Mouse (Mus musculus): ENCODE data around the gene Hikeshi. TPM values are rescaled to one million over a fixed set of nuclear protein-coding genes. Genes with fewer than 3 reads are reported as not detected.

The Hikeshi gene
- total RNA-seq (2022), result 10 to 100 TPM; 62.4 to 95.6 (median 84.5) TPM

DNA sequence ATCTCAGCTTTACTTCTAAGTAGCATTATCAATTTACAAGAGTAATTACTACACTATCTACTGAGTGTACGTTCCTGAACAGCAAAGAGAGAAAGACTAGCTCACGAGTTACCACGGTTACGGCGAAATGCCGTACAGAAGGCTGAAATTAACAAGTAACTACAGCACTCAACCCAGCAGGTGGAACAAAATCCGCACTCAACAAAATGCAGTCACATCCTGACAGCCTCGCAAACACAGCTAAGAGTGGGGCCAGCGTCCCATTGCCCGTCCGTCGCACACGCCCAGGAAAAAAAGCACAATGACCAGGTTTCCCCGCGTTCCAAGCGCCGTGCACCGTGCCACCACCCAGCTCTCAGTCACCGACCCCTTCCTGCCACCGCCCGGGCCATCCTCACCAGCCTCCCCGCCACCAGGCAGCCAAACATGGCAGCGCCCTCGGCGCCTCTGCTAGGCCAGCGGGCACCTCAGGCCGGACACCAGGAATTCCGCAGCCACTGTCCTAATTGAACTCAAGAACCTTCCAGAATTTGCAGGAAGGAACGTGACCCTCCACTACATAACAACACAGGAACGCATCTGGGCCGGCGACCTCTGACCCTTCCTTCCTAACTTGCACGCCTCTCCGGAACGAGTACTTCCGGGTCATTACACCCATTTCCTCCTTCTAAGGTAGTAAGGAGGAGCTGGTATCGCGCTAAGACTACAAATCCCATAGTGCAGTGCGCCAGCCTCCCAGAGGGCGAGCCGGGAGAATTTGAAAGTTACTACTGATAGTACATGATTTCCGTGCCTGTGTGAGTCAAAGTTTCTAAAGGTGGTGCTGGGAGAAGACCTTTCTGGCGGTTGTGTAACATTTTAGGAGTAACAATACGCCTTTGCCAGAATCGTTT is at the start of gene Hikeshi:
Hikeshi (minus strand) TSS at position 634 of the 893 bp plus-strand sequence.
- DNase-seq (ENCODE audit: low spot score), result peak; percentile 98

DNA sequence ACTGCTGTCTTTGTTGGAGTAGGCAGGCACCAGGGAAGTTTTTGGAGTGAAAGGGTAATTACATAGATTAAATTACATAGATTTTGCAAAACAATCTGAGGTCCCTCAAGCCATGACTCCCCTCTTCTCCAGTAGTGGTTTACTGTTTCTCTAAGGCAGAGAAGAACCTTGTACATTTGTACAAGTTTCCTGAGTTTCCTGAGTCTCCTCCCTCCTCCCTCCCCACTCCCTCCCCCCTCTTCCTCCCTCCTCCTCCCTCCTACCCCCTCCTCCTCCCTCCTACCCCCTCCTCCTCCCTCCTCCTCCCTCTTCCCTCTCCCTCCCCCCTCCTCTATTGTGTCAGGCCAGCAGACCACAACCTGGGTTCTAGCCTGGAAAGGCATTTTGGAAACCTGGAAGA is 43.4 kb upstream of the Hikeshi start:
- DNase-seq (ENCODE audit: low spot score), result no peak

DNA sequence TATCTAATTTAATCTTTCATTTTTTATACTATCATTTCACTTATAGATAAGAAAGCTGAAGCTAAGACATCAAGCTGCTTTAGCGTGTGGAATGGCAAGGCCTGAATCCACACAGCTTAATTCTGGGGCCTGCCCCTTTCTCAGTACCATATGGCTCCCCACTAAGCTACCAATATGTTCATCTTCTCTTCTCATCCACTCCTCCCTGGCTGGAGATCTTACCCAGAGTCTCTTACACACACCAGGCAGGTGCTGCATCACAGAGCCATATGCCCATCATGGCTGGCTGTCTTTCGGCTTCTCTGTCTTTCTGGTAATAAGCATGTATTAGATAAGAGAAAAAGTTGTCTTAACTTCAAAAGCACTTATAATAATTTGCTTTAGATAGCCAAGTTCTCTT is 42.4 kb upstream of the Hikeshi start:
- no peak for DNase-seq (ENCODE audit: low spot score)

DNA sequence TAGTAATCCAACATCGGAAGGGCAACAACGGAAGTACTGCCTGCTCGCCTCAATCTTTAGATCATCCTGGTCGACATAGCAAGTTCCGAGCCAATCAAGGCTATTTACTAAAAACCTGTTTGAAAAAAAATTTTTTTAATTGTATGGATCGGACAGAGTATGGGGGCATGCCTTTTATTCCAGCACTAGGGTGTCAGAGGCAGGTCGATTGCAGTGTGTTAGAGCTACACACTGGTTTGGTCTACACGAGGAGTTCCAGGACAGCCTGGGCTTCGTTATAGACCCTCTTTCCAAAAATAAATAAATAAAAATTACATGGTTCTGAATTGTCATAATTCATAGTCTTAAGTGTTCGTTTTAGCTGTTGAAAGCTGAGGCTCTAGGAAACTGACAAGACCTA is 40.6 kb upstream of the Hikeshi start:
- no peak for DNase-seq (ENCODE audit: low spot score)

DNA sequence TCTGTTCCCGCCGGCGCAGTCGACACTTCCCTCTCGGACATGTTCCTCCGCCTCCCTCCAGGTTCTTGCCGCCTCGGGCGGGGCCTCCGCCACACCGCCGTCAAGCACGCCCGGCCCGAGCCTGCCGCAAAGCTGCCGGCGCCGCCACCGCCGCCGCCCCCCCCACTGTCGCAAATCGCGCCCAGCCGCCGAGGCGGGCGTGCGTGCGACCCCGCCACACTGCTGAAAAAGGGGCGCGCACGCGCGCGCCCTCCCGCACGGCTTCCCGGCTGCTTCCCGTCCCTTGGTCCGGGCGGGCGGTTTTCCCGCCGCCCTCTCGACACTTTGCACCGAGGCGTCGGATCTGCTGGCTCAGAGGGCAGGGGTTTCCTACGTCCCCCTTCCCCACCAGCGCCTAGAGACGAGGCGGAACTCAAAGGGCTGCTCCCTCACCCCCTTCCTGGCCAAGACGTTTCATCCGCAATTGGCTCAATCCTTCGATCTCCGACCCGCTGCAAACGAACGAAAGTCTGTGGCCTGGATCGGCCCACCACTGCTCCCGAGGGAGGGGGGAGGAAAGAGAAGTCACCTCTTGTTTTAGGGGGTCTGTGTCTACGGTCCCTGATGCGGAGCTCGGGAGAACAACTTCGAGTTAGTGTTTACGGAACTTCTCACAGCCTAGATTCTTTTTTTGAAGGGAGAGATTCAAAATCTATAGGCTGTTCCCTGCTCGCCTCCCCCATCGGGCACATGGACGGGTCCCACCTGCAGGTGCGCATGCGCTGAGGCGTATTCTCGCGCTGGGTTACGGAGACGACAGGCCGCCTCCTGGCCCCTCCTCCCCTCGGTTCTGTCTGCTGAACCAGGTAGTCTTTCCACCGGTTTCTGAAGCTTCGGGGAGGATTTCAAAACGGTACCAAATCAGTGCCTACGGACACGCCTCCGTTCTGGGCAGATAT is 39.8 kb upstream of the Hikeshi start, which contains the start of gene Eed:
Eed (minus strand) TSS at position 499 of the 938 bp plus-strand sequence.
- peak; percentile 92 for DNase-seq (ENCODE audit: low spot score)

DNA sequence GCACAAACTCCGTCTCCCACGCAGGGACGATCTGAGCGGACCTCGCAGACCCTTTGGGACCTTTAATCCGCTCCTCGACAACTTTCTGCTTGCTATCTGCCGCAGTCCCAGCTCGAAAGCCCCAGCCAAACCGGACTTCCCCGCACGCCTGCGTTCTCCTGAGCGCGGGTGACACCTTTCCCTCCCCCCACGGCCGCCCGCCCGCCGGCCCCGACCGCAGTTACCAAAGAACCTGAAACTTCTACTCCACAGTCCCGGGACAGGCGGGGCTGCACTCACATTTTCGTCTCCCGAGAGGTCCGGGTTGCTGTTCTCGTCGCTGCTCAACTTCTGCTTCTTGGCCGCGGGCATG is 39.1 kb upstream of the Hikeshi start:
- DNase-seq (ENCODE audit: low spot score), result no peak

DNA sequence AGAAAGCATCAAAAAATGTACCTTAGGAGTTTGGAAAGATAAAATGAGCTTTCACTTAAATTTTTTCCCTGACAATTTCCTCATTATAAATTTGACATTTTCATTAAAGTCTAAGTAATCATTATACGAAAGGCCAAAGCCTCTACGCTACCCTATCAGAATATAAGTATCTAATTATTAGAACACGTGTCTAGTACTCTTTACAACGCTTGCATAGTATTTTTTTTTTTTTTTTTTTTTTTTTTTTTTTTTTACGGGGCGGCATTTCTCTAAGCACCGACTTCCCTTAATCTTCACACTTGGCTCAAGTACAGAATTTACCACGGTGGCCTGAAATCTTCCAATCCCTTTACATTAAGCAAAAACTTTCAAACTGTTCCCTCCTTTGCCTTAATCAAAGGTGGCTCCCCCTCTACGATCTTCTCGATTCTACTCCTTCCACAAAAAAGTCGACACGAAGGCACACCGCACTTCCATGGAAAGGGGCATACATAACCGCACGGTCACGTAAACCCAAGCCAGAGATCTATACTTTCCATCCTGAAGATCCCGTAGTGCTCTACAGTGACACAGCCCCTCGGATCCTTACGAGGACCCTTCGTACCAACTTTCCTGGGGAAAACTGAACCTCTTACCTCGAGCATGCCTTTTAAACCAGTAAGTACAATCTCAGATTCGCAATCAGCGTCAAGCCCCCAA is 38.6 kb upstream of the Hikeshi start:
- peak; percentile 9 for DNase-seq (ENCODE audit: low spot score)

DNA sequence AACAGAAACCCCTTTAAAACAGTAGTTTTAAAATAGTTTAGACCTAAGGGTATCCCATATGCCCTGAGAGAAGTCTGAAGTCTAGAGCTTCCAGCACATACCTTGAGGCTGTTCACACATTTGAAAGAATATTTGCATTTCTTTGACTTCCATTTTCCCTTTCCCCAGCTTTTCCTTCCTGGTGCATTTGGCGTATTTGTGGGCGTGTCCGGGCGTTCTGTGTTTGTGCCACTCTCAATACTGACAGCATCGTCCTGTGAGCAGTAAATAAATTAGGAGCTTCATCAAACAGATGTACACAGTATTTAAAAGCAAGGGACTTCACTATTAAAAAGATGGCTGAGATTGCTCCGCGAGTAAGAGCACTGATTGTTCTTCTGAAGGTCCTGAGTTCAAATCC is 35.8 kb upstream of the Hikeshi start:
- no peak for DNase-seq (ENCODE audit: low spot score)

DNA sequence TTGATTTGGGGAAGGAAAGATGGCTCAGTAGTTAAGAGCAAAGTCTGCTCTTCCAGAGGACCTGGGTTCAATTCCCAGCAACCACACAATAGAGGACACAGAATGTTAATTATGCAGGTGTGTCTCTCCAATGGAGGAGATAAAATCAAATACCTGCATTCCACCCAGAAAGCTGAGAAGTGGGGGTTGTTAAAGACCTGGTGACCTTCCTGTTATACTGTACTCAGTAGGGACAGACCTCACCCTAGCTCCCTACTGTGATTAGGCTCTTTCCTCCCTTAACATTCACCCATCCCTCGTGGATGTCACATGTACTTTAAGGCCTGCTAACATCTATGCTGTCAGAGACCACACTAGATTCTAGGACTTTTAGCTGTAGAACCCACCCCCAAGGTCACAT is 34.6 kb upstream of the Hikeshi start:
- no peak for DNase-seq (ENCODE audit: low spot score)

DNA sequence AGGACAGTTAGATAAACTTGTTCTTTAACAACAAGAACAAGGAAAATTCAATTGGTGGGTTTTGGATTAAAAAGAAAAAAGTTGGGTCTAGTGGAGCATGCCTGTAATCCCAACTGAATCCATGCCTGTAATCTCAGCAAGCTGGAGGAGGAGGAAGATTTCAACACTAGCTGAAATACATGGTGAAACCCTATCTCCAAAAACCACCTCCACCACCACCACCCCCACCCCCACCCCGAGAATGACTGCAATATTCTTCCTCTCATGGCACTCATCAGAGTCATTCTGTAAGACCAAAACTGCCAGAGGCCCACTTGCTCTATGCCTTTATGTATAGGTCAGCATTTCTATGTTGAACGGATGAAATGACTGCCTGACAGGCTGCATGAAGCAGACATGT is 26.2 kb upstream of the Hikeshi start:
- DNase-seq (ENCODE audit: low spot score), result no peak

DNA sequence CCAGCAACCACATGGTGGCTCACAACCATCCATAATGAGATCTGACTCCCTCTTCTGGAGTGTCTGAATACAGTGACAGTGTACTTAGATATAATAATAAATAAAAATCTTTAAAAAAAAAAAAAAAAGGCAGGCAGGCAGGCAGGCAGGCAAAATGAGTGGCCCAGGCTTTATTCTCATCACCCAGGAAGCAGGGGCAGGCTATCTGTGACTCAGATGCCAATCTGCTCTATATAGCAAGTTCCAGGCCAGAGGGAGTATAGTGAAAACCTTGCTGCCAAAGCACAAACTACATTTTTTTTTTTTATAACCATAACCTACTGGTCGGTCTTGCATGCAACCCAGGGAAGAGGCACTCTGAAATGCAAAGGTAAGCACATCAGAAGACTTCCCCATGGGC is 25.8 kb upstream of the Hikeshi start:
- DNase-seq (ENCODE audit: low spot score), result no peak

DNA sequence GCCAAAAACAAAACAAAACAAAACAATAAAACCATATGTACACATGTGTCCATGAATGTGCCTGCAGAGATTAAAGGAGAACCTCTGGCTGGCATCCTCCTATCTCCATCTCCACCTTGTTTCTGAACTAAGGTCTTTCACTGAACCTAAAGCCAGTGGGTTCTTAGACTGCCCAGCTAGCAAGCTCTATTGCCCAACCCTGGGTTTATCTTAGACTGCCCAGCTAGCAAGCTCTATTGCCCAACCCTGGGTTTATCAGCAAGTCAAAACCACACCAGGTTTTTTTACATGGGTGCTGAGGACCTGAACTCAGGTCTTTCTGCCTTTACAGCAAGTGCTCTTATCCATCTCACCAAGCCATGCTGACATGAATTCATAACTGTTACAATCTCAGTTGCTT is 22.1 kb upstream of the Hikeshi start:
- no peak for DNase-seq (ENCODE audit: low spot score)

DNA sequence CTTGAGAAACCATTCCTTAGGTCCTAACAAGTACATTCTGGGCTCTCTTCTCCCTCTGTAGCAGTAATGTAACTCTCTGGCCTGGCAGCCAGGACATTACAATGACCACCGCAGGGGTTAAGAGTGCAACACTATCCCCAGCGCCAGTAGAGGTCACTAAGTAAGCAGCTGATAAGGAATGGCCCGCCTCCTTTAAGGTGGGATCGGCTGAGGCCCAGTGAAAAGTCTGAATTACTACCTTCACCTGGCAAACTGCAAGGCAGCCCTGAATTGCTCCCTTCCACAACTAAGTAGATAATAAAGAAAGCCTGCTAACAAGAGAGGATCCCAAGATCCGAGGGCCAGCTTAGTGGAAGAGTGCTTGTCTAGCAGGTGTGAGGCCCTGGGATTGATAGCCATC is 16.3 kb upstream of the Hikeshi start:
- no peak for DNase-seq (ENCODE audit: low spot score)

DNA sequence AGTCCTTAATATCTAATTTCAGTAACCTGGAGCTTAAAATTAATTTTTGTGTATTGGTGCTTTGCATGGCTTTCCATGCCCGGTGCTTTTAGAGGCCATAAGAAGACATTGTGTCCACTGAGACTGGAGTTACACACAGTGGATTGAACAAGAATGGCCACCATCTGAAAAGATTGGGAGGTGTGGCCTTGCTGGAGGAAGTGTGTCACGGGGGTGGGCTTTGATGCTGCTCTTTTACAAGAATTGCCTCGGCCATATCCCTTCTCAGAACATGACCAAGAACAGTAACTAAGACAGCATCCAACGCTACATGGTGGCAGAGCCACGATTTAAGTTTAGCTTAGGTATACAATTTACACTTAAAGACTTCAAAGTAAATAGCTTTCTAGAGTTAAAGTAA is 13.3 kb upstream of the Hikeshi start:
- DNase-seq (ENCODE audit: low spot score), result no peak

DNA sequence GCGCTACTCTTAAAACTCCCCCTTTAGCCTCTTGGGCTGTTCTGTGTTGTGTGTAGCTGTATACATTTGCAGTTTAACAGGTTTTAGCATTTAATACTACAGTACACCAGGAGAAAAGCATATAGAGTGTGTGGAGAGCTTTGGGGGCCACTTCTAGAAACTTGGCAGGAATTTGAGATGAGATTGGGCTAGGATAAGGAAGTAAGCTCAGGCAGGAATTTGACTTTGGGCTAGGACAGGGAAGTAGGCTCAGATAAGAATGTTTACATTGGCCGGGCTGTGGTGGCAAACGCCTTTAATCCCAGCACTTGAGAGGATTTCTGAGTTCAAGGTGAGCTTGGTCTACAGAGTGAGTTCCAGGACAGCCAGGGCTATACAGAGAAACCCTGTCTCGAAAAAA is 8.4 kb upstream of the Hikeshi start:
- no peak for DNase-seq (ENCODE audit: low spot score)

DNA sequence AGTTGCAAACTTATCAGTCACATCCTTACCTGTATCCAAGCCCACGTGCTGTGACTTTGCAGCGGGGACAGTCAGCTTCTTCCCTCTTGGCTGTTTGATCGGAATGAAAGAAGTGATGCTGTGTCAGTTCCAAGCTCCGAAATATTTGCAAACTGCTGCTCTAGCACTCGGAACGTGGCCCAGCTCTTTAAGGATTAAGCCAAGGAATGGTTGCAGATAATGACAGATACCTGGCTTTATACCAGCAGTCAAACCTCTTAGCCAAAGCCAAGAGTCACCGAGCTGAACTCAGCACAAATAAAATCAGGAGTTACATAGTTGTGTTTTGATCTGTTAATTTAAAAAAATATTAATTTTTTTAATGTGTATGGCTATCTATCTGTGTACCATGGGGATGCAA is 7.0 kb upstream of the Hikeshi start:
- no peak for DNase-seq (ENCODE audit: low spot score)

DNA sequence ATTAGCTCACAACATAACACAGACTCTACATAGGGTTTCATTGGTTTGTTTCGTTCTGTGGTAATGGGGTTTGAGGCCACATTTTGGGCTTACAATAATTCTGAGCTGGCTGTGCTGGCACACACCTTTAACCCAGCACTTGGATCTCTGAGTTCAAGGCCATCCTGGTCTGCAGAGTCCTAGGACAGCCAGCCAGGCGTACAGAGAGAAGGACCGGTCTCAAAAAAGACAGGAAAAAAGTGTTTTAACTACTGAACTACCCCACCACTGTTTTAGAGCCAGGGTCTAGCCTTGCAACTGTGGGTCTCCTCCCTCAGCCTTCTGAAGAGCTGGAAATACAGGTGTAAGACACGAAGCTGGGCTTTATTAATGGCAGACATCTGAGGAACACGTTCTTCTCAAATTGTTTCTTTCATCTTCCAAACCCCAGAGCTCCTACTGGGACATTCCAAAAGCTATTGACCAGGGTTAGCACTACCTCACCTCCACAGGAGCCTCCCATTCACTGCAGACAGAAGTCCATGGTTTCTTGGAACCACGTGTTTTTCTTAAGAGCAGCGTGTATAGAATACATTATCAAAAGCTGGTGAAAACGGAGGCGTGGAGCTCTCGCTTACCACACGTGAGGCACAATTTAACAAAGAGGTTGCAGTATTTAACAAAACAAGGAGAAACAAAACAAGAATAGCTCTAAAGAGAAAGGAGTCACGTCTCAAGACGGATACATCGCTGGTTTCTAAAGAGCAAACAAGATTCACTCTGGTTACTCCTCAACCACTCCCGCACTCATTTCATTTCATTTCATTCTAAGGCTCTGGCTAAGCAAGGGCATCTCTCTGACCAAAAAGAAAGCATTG is 1.3 kb downstream of the Hikeshi start:
- no peak for DNase-seq (ENCODE audit: low spot score)

DNA sequence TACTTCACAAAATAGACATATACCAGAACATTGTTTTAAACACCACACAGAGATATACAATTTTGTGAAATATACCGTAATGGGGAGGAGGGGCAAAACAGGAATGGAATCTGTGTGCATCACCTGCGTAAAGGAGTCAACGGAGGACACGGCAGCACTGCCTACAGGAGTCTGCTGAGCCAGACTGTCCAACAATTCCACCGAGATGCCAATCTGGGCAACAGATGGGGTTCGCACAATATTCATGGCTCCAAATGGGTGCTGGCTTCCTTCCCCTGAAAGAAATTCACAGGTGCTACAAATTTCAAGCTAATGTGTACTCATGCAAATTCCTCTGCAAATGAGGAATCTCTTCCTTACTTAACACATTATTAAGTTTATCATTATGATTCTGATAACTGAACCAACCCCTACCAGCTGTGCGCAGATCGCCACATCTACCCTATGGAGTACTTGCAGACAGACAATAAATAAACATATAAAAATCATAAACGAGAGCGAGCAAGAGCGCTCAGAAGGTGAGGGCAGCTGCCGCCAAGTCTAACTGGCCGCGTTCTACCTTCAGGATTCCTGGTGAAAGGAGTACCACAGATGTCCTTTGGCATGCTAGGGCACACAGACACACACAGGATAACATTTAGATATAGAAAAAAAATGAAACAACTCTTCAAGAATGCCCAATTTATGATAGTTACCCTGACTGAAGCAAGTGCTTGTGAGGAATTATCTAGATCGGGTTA is 17.4 kb downstream of the Hikeshi start:
- no peak for DNase-seq (ENCODE audit: low spot score)

DNA sequence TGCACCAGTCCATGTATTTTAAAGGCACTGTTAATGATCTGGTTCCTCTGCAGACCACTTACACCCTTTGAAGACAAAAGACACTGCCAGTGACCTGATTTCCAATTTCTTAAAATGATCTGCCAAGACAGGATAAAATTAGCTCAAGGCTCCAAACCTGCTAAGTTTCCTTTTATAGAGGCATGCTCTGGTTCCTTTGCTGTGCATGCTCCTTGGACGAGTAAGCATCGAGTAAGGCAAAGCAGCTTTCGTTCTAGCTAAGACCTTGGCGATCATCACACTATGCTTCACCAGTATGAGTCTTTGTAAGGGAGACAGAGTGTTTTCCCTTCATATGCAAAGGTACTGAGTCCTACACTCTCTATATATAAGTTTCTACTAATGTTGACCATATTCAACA is 23.2 kb downstream of the Hikeshi start:
- DNase-seq (ENCODE audit: low spot score), result no peak

DNA sequence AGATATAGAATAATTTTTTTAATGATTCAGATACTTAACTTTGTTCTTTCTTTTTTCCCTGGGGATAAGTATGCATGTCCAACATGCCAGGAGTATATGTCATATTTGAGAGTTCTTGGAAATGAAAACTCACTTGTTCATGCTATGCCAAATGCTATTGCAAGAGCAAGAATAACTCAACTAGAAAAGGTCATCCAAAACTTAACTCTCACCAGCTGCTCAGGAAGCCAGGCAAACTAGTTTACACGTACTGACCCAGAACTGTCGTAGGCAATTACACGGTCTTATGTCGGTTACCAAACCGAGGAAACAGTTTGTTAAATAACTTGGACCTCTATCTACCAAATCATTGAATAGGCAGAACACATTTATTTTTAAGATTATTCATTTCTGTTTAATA is 24.3 kb downstream of the Hikeshi start:
- DNase-seq (ENCODE audit: low spot score), result no peak

Data from heart, adult 8-10 months (tissue).